Mouse (Mus musculus): ENCODE data around the gene Zc2hc1b. TPM values are rescaled to one million over a fixed set of nuclear protein-coding genes. Genes with fewer than 3 reads are reported as not detected.

Gene Zc2hc1b
- polyA plus RNA-seq, 1 experiment from 2014 or later, result not detected

- Histone ChIP-seq H3K4me3 (ENCODE audit: low read depth, low read length) (no peak overlapping the region), H3K27ac (ENCODE audit: low read length) (no peak overlapping the region), H3K27me3 (ENCODE audit: control insufficient read depth, insufficient read depth, low read depth, low read length) (no peaks in the 10 kb centered on the region), H3K9me3 (replicated peaks; ENCODE audit: control insufficient read depth, low read length) (no peaks in the 10 kb centered on the region), H3K4me1 (ENCODE audit: control insufficient read depth, low read depth, low read length) (no peaks in the 10 kb centered on the region), H3K36me3 (ENCODE audit: control insufficient read depth, insufficient read depth) (peaks cover 20% of the 10 kb centered on the region), H3K9ac (ENCODE audit: low read depth, low read length) (no peak overlapping the region), H3K4me2 (ENCODE audit: low read depth, low read length) (no peak overlapping the region)
- 40% methylated on average over 4 of the region's 4 CpGs for WGBS (ENCODE audit: insufficient replicate concordance)
- no peak for ATAC-seq (ENCODE audit: low read depth)
Measured at GRCm38 (mm10) chr10:13184170-13184766, 6.4 kb upstream of the Zc2hc1b start.

- H3K4me3 ChIP-seq (ENCODE audit: low read depth, low read length), result no peak overlapping the region
- H3K27me3 ChIP-seq (ENCODE audit: control insufficient read depth, insufficient read depth, low read depth, low read length), result no peaks in the 10 kb centered on the region
- H3K9me3 ChIP-seq (replicated peaks; ENCODE audit: control insufficient read depth, low read length), result no peaks in the 10 kb centered on the region
- no peak for ATAC-seq (ENCODE audit: low read depth)
- no peaks in the 10 kb centered on the region for H3K4me1 ChIP-seq (ENCODE audit: control insufficient read depth, low read depth, low read length)
- H3K9ac ChIP-seq (ENCODE audit: low read depth, low read length), result no peak overlapping the region
- no peak overlapping the region for H3K27ac ChIP-seq (ENCODE audit: low read length)
- WGBS (ENCODE audit: insufficient replicate concordance), result 81% methylated on average over 7 of the region's 7 CpGs
- peaks cover 27% of the 10 kb centered on the region for H3K36me3 ChIP-seq (ENCODE audit: control insufficient read depth, insufficient read depth)
- H3K4me2 ChIP-seq (ENCODE audit: low read depth, low read length), result no peak overlapping the region
Measured at GRCm38 (mm10) chr10:13180211-13180610, 2.4 kb upstream of the Zc2hc1b start.

- H3K4me3 ChIP-seq (ENCODE audit: low read depth, low read length), result no peak overlapping the region
- peaks cover 17% of the 10 kb centered on the region for H3K36me3 ChIP-seq (ENCODE audit: control insufficient read depth, insufficient read depth)
- no peaks in the 10 kb centered on the region for H3K27me3 ChIP-seq (ENCODE audit: control insufficient read depth, insufficient read depth, low read depth, low read length)
- H3K27ac ChIP-seq (ENCODE audit: low read length), result no peak overlapping the region
- ATAC-seq (ENCODE audit: low read depth), result no peak
- no peaks in the 10 kb centered on the region for H3K4me1 ChIP-seq (ENCODE audit: control insufficient read depth, low read depth, low read length)
- H3K9me3 ChIP-seq (replicated peaks; ENCODE audit: control insufficient read depth, low read length), result no peaks in the 10 kb centered on the region
- no peak overlapping the region for H3K9ac ChIP-seq (ENCODE audit: low read depth, low read length)
- 74% methylated on average over 7 of the region's 7 CpGs for WGBS (ENCODE audit: insufficient replicate concordance)
- no peak overlapping the region for H3K4me2 ChIP-seq (ENCODE audit: low read depth, low read length)
Measured at GRCm38 (mm10) chr10:13175866-13176265, 2.0 kb downstream of the Zc2hc1b start.

- Histone ChIP-seq H3K4me1 (ENCODE audit: control insufficient read depth, low read depth, low read length) (no peaks in the 10 kb centered on the region), H3K4me3 (ENCODE audit: low read depth, low read length) (no peak overlapping the region), H3K27ac (ENCODE audit: low read length) (no peak overlapping the region), H3K9me3 (replicated peaks; ENCODE audit: control insufficient read depth, low read length) (no peaks in the 10 kb centered on the region), H3K4me2 (ENCODE audit: low read depth, low read length) (no peak overlapping the region), H3K27me3 (ENCODE audit: control insufficient read depth, insufficient read depth, low read depth, low read length) (no peaks in the 10 kb centered on the region), H3K36me3 (ENCODE audit: control insufficient read depth, insufficient read depth) (peaks cover 6% of the 10 kb centered on the region; the same call in 1 of the 2 replicates), H3K9ac (ENCODE audit: low read depth, low read length) (no peak overlapping the region)
- no peak for ATAC-seq (ENCODE audit: low read depth)
- 33% methylated on average over 10 of the region's 10 CpGs for WGBS (ENCODE audit: insufficient replicate concordance)
Measured at GRCm38 (mm10) chr10:13172798-13173221, 5.0 kb downstream of the Zc2hc1b start.

- ATAC-seq (ENCODE audit: low read depth), result no peak
- H3K27ac ChIP-seq (ENCODE audit: low read length), result no peak overlapping the region
- H3K27me3 ChIP-seq (ENCODE audit: control insufficient read depth, insufficient read depth, low read depth, low read length), result no peaks in the 10 kb centered on the region
- no peaks in the 10 kb centered on the region for H3K4me1 ChIP-seq (ENCODE audit: control insufficient read depth, low read depth, low read length)
- H3K4me2 ChIP-seq (ENCODE audit: low read depth, low read length), result no peak overlapping the region
- 31% methylated on average over 2 of the region's 2 CpGs for WGBS (ENCODE audit: insufficient replicate concordance)
- no peaks in the 10 kb centered on the region for H3K36me3 ChIP-seq (ENCODE audit: control insufficient read depth, insufficient read depth)
- no peak overlapping the region for H3K4me3 ChIP-seq (ENCODE audit: low read depth, low read length)
- no peaks in the 10 kb centered on the region for H3K9me3 ChIP-seq (replicated peaks; ENCODE audit: control insufficient read depth, low read length)
- H3K9ac ChIP-seq (ENCODE audit: low read depth, low read length), result no peak overlapping the region
Measured at GRCm38 (mm10) chr10:13171461-13171860, 6.4 kb downstream of the Zc2hc1b start.

- 33% methylated on average over 12 of the region's 12 CpGs for WGBS (ENCODE audit: insufficient replicate concordance)
- no peak overlapping the region for H3K4me3 ChIP-seq (ENCODE audit: low read depth, low read length)
- H3K27ac ChIP-seq (ENCODE audit: low read length), result no peak overlapping the region
- no peaks in the 10 kb centered on the region for H3K36me3 ChIP-seq (ENCODE audit: control insufficient read depth, insufficient read depth)
- no peaks in the 10 kb centered on the region for H3K4me1 ChIP-seq (ENCODE audit: control insufficient read depth, low read depth, low read length)
- H3K4me2 ChIP-seq (ENCODE audit: low read depth, low read length), result no peak overlapping the region
- H3K9ac ChIP-seq (ENCODE audit: low read depth, low read length), result no peak overlapping the region
- no peak for ATAC-seq (ENCODE audit: low read depth)
- H3K27me3 ChIP-seq (ENCODE audit: control insufficient read depth, insufficient read depth, low read depth, low read length), result no peaks in the 10 kb centered on the region
- H3K9me3 ChIP-seq (replicated peaks; ENCODE audit: control insufficient read depth, low read length), result no peaks in the 10 kb centered on the region
Measured at GRCm38 (mm10) chr10:13170739-13171448, 6.9 kb downstream of the Zc2hc1b start.

- H3K9ac ChIP-seq (ENCODE audit: low read depth, low read length), result no peak overlapping the region
- ATAC-seq (ENCODE audit: low read depth), result no peak
Measured at GRCm38 (mm10) chr10:13168461-13168860, 9.4 kb downstream of the Zc2hc1b start.

GRCm38 (mm10) chr10:13162031-13162430 lies 15.8 kb downstream of the Zc2hc1b start:
- Histone ChIP-seq H3K4me1 (ENCODE audit: control insufficient read depth, low read depth, low read length) (no peaks in the 10 kb centered on the region), H3K36me3 (ENCODE audit: control insufficient read depth, insufficient read depth) (no peaks in the 10 kb centered on the region), H3K27ac (ENCODE audit: low read length) (no peak overlapping the region), H3K4me2 (ENCODE audit: low read depth, low read length) (no peak overlapping the region), H3K9me3 (replicated peaks; ENCODE audit: control insufficient read depth, low read length) (no peaks in the 10 kb centered on the region), H3K9ac (ENCODE audit: low read depth, low read length) (no peak overlapping the region), H3K27me3 (ENCODE audit: control insufficient read depth, insufficient read depth, low read depth, low read length) (no peaks in the 10 kb centered on the region), H3K4me3 (ENCODE audit: low read depth, low read length) (no peak overlapping the region)
- 31% methylated on average over 4 of the region's 4 CpGs for WGBS (ENCODE audit: insufficient replicate concordance)
- ATAC-seq (ENCODE audit: low read depth), result no peak

More at GRCm38 (mm10) chr10:13168461-13168860, 9.4 kb downstream of the Zc2hc1b start:
- Histone ChIP-seq H3K27ac (ENCODE audit: low read length) (no peak overlapping the region), H3K27me3 (ENCODE audit: control insufficient read depth, insufficient read depth, low read depth, low read length) (no peaks in the 10 kb centered on the region), H3K36me3 (ENCODE audit: control insufficient read depth, insufficient read depth) (no peaks in the 10 kb centered on the region), H3K9me3 (replicated peaks; ENCODE audit: control insufficient read depth, low read length) (no peaks in the 10 kb centered on the region), H3K4me1 (ENCODE audit: control insufficient read depth, low read depth, low read length) (no peaks in the 10 kb centered on the region), H3K4me2 (ENCODE audit: low read depth, low read length) (no peak overlapping the region), H3K4me3 (ENCODE audit: low read depth, low read length) (no peak overlapping the region)
- WGBS (ENCODE audit: insufficient replicate concordance), result 61% methylated on average over 5 of the region's 5 CpGs

GRCm38 (mm10) chr10:13160913-13161312 lies 16.9 kb downstream of the Zc2hc1b start:
- no peak for ATAC-seq (ENCODE audit: low read depth)
- H3K27me3 ChIP-seq (ENCODE audit: control insufficient read depth, insufficient read depth, low read depth, low read length), result no peaks in the 10 kb centered on the region
- H3K27ac ChIP-seq (ENCODE audit: low read length), result no peak overlapping the region
- no peak overlapping the region for H3K4me3 ChIP-seq (ENCODE audit: low read depth, low read length)
- no peak overlapping the region for H3K9ac ChIP-seq (ENCODE audit: low read depth, low read length)
- no peak overlapping the region for H3K4me2 ChIP-seq (ENCODE audit: low read depth, low read length)
- no peaks in the 10 kb centered on the region for H3K4me1 ChIP-seq (ENCODE audit: control insufficient read depth, low read depth, low read length)
- no peaks in the 10 kb centered on the region for H3K9me3 ChIP-seq (replicated peaks; ENCODE audit: control insufficient read depth, low read length)
- H3K36me3 ChIP-seq (ENCODE audit: control insufficient read depth, insufficient read depth), result no peaks in the 10 kb centered on the region
- 78% methylated on average over 4 of the region's 4 CpGs for WGBS (ENCODE audit: insufficient replicate concordance)

All from liver, embryonic 16.5 days (tissue).